Mouse (Mus musculus) megakaryocyte, adult 5-6 weeks (primary cell): ENCODE measurements around the gene Dock9. TPM values are rescaled to one million over a fixed set of nuclear protein-coding genes. Genes with fewer than 3 reads are reported as not detected.

Experiments
- ATAC-seq: 2 replicates; pipeline ENCODE4 v1.8.0; 2016; ENCODE audit warnings: mild to moderate bottlenecking, inconsistent platforms; ENCODE audit not compliant: poor library complexity, severe bottlenecking
- total RNA-seq, 2 experiments: library from RNA; stranded (forward) in 1 of 2; stranded (reverse) in 1 of 2; fragments of 153-499, 151-499 nt in 1 of 2; fragments of 221-1000, 200-1000 nt in 1 of 2; gene quantifications; 2 replicates each; pipeline versions ENCODE4 v1.2.3 to v1.2.4; 2015 to 2017

Dock9 gene
- total RNA-seq, 2 experiments from 2014 or later = 0.22 to 0.31 TPM

- ATAC-seq = no peak
Observed at GRCm38 (mm10) chr14:121793639-121794038, 4.0 kb downstream of the Dock9 start.

- ATAC-seq = no peak
Observed at GRCm38 (mm10) chr14:121791935-121792334, 5.7 kb downstream of the Dock9 start.

GRCm38 (mm10) chr14:121791112-121791511 lies 6.5 kb downstream of the Dock9 start:
- no peak for ATAC-seq

- ATAC-seq = no peak
Observed at GRCm38 (mm10) chr14:121789273-121789672, 8.4 kb downstream of the Dock9 start.

GRCm38 (mm10) chr14:121788451-121788850 lies 9.2 kb downstream of the Dock9 start:
- ATAC-seq = no peak

- ATAC-seq = no peak
Observed at GRCm38 (mm10) chr14:121787430-121787829, 10.2 kb downstream of the Dock9 start.

GRCm38 (mm10) chr14:121786900-121787299 lies 10.7 kb downstream of the Dock9 start:
- ATAC-seq = no peak

- no peak for ATAC-seq
Observed at GRCm38 (mm10) chr14:121785394-121785793, 12.2 kb downstream of the Dock9 start.

- ATAC-seq = no peak
Observed at GRCm38 (mm10) chr14:121780942-121781531, 16.6 kb downstream of the Dock9 start.

GRCm38 (mm10) chr14:121780144-121780913 lies 17.3 kb downstream of the Dock9 start:
- ATAC-seq = no peak

GRCm38 (mm10) chr14:121779620-121780019 lies 18.0 kb downstream of the Dock9 start:
- ATAC-seq = no peak

GRCm38 (mm10) chr14:121777279-121777831 lies 20.3 kb downstream of the Dock9 start:
- ATAC-seq = no peak

GRCm38 (mm10) chr14:121776749-121777148 lies 20.9 kb downstream of the Dock9 start:
- ATAC-seq = no peak

- no peak for ATAC-seq
Observed at GRCm38 (mm10) chr14:121762021-121762452, 35.6 kb downstream of the Dock9 start.

GRCm38 (mm10) chr14:121760403-121760802 lies 37.2 kb downstream of the Dock9 start:
- no peak for ATAC-seq

GRCm38 (mm10) chr14:121754110-121754509 lies 43.5 kb downstream of the Dock9 start:
- no peak for ATAC-seq

- ATAC-seq = no peak
Observed at GRCm38 (mm10) chr14:121752686-121753426, 44.8 kb downstream of the Dock9 start.

- ATAC-seq = no peak
Observed at GRCm38 (mm10) chr14:121749606-121750005, 48.0 kb downstream of the Dock9 start.

- ATAC-seq = no peak
Observed at GRCm38 (mm10) chr14:121749084-121749483, 48.6 kb downstream of the Dock9 start.

GRCm38 (mm10) chr14:121747360-121747759 lies 50.3 kb downstream of the Dock9 start:
- ATAC-seq = no peak

- no peak for ATAC-seq
Observed at GRCm38 (mm10) chr14:121743787-121744417, 53.7 kb downstream of the Dock9 start.
